Mouse (Mus musculus) forebrain, embryonic 10.5 days (tissue): ENCODE measurements around the gene Zfp618. TPM values are rescaled to one million over a fixed set of nuclear protein-coding genes. Genes with fewer than 3 reads are reported as not detected.
A peak's percentile ranks its signal among the peaks of the same experiment; 100 is the strongest.

Experiments used
- DNase-seq: peaks from one replicate; pipeline ENCODE4 v3.0.0-alpha.2; 2017; ENCODE audit warnings: low spot score; ENCODE audit errors: extremely low spot score
- H3K27ac ChIP-seq: fragments of 300-500 bp; sonication (generic); 2 replicates; pipeline ENCODE4 v1.5.1; 2016; ENCODE audit warnings: mild to moderate bottlenecking
- H3K27me3 ChIP-seq: fragments of 300-500 bp; sonication (generic); 2 replicates; pipeline ENCODE4 v1.6.1; 2016; ENCODE audit warnings: mild to moderate bottlenecking; ENCODE audit not compliant: poor library complexity, severe bottlenecking
- H3K36me3 ChIP-seq: fragments of 300-500 bp; sonication (generic); replicated peaks from 2 replicates; pipeline ENCODE4 v1.6.1; 2016; ENCODE audit warnings: mild to moderate bottlenecking, moderate library complexity
- H3K4me1 ChIP-seq: fragments of 300-500 bp; sonication (generic); 2 replicates; pipeline ENCODE4 v1.6.1; 2016
- H3K4me3 ChIP-seq: fragments of 300-500 bp; sonication (generic); 2 replicates; pipeline ENCODE4 v1.5.1; 2016; ENCODE audit warnings: mild to moderate bottlenecking, moderate library complexity
- H3K9me3 ChIP-seq: fragments of 300-500 bp; sonication (generic); 2 replicates; pipeline ENCODE4 v1.6.1; 2016; ENCODE audit warnings: mild to moderate bottlenecking, moderate library complexity
- WGBS: fragments of 180-500 bp; shearing (Covaris S2); methylation state at CpG from one replicate; pipeline ENCODE4 v1.1.7; 2016; 5-methylcytosine and 5-hydroxymethylcytosine counted together
- polyA plus RNA-seq: library from polyadenylated mRNA; unstranded; fragments of >200 nt; fragmentation: Nextera tagmentation; extraction: Ambion mirVana; gene quantifications from 2 replicates; pipeline ENCODE4 v1.2.1, GENCODE M21; 2016

Zfp618 gene
- polyA plus RNA-seq, 1 experiment from 2014 or later = 21.4 TPM

DNA sequence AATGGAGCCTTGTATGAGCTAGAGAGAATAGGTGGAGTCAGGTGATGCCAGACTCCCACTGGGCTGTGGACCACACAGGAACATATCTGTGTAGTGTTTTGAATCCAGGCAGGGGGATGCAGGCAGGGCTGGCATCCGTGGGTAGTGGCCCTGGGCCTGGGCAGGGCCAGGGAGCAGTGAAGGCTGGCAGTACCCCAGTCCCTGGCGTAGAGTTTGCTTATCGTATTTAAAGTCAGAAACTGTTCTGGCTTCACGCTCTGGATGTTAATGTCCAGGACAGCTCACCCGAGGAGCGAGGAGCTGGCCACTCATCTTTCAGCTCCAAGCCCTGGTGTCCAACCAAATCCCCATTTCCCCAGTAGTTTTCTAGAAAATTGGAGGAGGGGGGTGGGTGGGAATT lies 10.2 kb downstream of the Zfp618 start:
- H3K36me3 ChIP-seq = peaks cover 6% of the 10 kb centered on the region; the same call in 1 of the 2 replicates
- H3K4me3 ChIP-seq = no peak overlapping the region
- H3K9me3 ChIP-seq = peaks cover 4% of the 10 kb centered on the region; the same call in 1 of the 2 replicates
- peaks cover 29% of the 10 kb centered on the region for H3K4me1 ChIP-seq
- H3K27me3 ChIP-seq = no peaks in the 10 kb centered on the region
- 92% methylated on average over 6 of the region's 6 CpGs for WGBS
- H3K27ac ChIP-seq = no peak overlapping the region
- no peak for DNase-seq

- H3K4me1 ChIP-seq = peaks cover 21% of the 10 kb centered on the region
- 86% methylated on average over 6 of the region's 6 CpGs for WGBS
- H3K27ac ChIP-seq = no peak overlapping the region
- DNase-seq = no peak
- peaks cover 4% of the 10 kb centered on the region; the same call in 1 of the 2 replicates for H3K9me3 ChIP-seq
- peaks cover 6% of the 10 kb centered on the region; the same call in 1 of the 2 replicates for H3K36me3 ChIP-seq
- no peak overlapping the region for H3K4me3 ChIP-seq
- no peaks in the 10 kb centered on the region for H3K27me3 ChIP-seq
Observed at GRCm38 (mm10) chr4:62977454-62977853, 12.1 kb downstream of the Zfp618 start.

- H3K9me3 ChIP-seq = peaks cover 4% of the 10 kb centered on the region; the same call in 1 of the 2 replicates
- peaks cover 21% of the 10 kb centered on the region for H3K4me1 ChIP-seq
- DNase-seq = no peak
- 61% methylated on average over 10 of the region's 10 CpGs for WGBS
- peaks cover 7% of the 10 kb centered on the region; the same call in 1 of the 2 replicates for H3K36me3 ChIP-seq
- H3K4me3 ChIP-seq = no peak overlapping the region
- no peak overlapping the region for H3K27ac ChIP-seq
- H3K27me3 ChIP-seq = no peaks in the 10 kb centered on the region
Observed at GRCm38 (mm10) chr4:62978501-62978911, 13.1 kb downstream of the Zfp618 start.

GRCm38 (mm10) chr4:62981572-62981971 lies 16.2 kb downstream of the Zfp618 start:
- 90% methylated on average over 2 of the region's 2 CpGs for WGBS

DNA sequence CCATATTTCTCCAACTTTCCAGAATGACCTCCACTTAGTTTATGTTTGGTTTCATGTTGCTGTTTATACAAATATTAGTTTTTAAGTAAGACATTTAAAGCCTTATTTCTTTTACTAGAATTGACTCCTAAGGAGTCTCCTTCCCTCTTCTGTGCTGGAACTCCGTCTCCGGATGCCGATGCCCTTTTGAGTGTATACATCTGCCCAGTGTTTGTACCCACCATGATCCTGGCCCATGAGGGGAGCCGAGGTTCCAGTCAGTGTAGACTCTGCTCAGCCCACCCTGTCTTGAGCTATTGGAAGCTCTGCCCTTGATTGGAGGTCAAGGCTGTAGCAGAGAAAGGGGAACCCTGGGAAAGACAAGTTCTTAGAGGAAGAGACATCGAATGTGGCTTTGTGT lies 18.2 kb downstream of the Zfp618 start:
- Histone ChIP-seq H3K27me3 (no peaks in the 10 kb centered on the region), H3K27ac (no peak overlapping the region), H3K4me3 (no peak overlapping the region), H3K36me3 (0 out of 2 replicates have a peak, but pooled peaks cover 6% of the 10 kb centered on the region), H3K4me1 (peaks cover 4% of the 10 kb centered on the region), H3K9me3 (no peaks in the 10 kb centered on the region)
- 95% methylated on average over 5 of the region's 5 CpGs for WGBS
- DNase-seq = no peak

More at GRCm38 (mm10) chr4:62981572-62981971, 16.2 kb downstream of the Zfp618 start:
- Histone ChIP-seq H3K4me1 (peaks cover 16% of the 10 kb centered on the region), H3K9me3 (peaks cover 2% of the 10 kb centered on the region; the same call in 1 of the 2 replicates), H3K27ac (no peak overlapping the region), H3K4me3 (no peak overlapping the region), H3K27me3 (no peaks in the 10 kb centered on the region), H3K36me3 (peaks cover 10% of the 10 kb centered on the region; the same call in 1 of the 2 replicates)
- no peak for DNase-seq

DNA sequence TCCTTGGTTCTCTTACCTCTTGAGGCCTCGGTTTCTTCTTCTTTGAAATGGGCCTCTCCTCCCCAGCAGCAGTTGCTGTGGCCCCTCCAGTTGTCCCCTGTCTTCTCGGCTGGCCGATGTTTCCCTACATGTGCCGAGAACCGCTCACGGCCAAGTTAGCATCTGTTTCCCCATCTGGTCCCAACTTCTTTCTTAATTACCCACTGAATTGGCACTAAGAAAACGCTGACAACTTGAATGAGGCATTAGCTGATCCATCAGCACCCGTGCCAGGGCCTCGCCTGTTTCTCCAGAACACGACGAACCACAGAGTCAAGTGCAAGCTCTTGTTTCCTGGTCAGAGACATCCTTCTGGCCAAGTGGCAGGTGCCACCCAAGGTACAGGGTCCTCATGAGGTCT lies 26.0 kb downstream of the Zfp618 start:
- H3K9me3 ChIP-seq = peaks cover 4% of the 10 kb centered on the region
- WGBS = 92% methylated on average over 11 of the region's 11 CpGs
- H3K4me1 ChIP-seq = 0 out of 2 replicates have a peak, but pooled peaks cover 4% of the 10 kb centered on the region
- H3K4me3 ChIP-seq = no peak overlapping the region
- DNase-seq = no peak
- H3K27ac ChIP-seq = no peak overlapping the region
- peaks cover 20% of the 10 kb centered on the region for H3K36me3 ChIP-seq
- no peaks in the 10 kb centered on the region for H3K27me3 ChIP-seq

DNA sequence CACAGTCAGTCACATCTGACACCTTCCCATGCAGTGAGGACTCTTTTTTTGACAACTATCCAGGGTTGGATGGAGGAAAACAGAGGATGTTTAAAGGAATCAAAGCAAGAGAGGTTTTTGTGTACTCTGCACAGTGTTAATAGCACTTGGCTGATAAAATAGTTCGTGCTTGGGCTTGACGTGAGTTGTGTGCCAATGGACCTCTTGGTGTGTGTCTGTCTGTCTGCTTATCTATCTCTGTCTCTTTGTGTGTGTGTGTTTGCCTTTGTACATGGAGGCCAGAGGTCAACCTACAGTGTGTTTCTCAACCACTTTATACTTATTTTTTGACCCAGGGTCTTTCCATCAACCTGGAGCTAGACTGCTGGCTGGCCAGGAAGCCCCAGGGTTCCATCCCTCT lies 27.8 kb downstream of the Zfp618 start:
- Histone ChIP-seq H3K36me3 (peaks cover 36% of the 10 kb centered on the region), H3K9me3 (peaks cover 4% of the 10 kb centered on the region), H3K4me3 (no peak overlapping the region), H3K27me3 (no peaks in the 10 kb centered on the region), H3K27ac (no peak overlapping the region), H3K4me1 (peaks cover 7% of the 10 kb centered on the region; the same call in 1 of the 2 replicates)
- 92% methylated on average over 2 of the region's 2 CpGs for WGBS
- no peak for DNase-seq

- Histone ChIP-seq H3K27me3 (no peaks in the 10 kb centered on the region), H3K4me1 (peaks cover 12% of the 10 kb centered on the region; the same call in 1 of the 2 replicates), H3K27ac (no peak overlapping the region), H3K36me3 (peaks cover 35% of the 10 kb centered on the region), H3K4me3 (no peak overlapping the region), H3K9me3 (peaks cover 4% of the 10 kb centered on the region)
- no peak for DNase-seq
- 90% methylated on average over 6 of the region's 6 CpGs for WGBS
Observed at GRCm38 (mm10) chr4:62997606-62998005, 32.2 kb downstream of the Zfp618 start.

DNA sequence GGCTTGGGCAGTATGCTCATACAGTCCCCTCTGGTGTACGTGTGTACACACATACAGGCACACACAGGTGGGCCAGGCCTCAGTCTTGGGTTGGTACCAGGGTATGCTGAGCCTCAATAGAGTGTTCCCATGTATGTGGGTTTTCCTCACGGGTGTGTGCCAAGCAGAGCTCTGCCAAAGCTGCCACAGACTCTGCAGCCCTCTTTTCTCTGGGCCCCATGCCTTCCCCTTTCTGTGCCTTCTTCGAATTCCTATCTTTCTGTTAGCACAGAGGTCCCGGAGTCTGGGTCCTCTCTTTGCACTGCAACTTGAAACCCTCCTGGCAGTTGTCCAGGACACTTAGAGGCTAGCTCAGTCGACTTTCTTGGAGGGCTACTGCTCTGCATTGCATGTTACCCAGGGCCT lies 33.1 kb downstream of the Zfp618 start:
- Histone ChIP-seq H3K27ac (peak overlapping the region; percentile 12; the same call in 1 of the 2 replicates), H3K27me3 (no peaks in the 10 kb centered on the region), H3K9me3 (peaks cover 4% of the 10 kb centered on the region), H3K4me3 (no peak overlapping the region), H3K36me3 (peaks cover 35% of the 10 kb centered on the region), H3K4me1 (peaks cover 12% of the 10 kb centered on the region; the same call in 1 of the 2 replicates)
- peak; percentile 13 for DNase-seq
- 72% methylated on average over 5 of the region's 5 CpGs for WGBS

GRCm38 (mm10) chr4:62998908-62999307 lies 33.5 kb downstream of the Zfp618 start:
- H3K9me3 ChIP-seq = peaks cover 4% of the 10 kb centered on the region
- H3K27ac ChIP-seq = 0 out of 2 replicates have a peak overlapping the region, but pooled peaks have one; percentile 12
- H3K36me3 ChIP-seq = peaks cover 35% of the 10 kb centered on the region
- peak; percentile 6 for DNase-seq
- 89% methylated on average over 6 of the region's 6 CpGs for WGBS
- no peak overlapping the region for H3K4me3 ChIP-seq
- H3K4me1 ChIP-seq = peaks cover 12% of the 10 kb centered on the region; the same call in 1 of the 2 replicates
- H3K27me3 ChIP-seq = no peaks in the 10 kb centered on the region

GRCm38 (mm10) chr4:62999321-62999720 lies 33.9 kb downstream of the Zfp618 start:
- peaks cover 36% of the 10 kb centered on the region for H3K36me3 ChIP-seq
- WGBS = 90% methylated on average over 4 of the region's 4 CpGs
- no peak overlapping the region for H3K4me3 ChIP-seq
- no peak for DNase-seq
- H3K27ac ChIP-seq = no peak overlapping the region
- peaks cover 4% of the 10 kb centered on the region for H3K9me3 ChIP-seq
- H3K27me3 ChIP-seq = no peaks in the 10 kb centered on the region
- peaks cover 12% of the 10 kb centered on the region; the same call in 1 of the 2 replicates for H3K4me1 ChIP-seq

DNA sequence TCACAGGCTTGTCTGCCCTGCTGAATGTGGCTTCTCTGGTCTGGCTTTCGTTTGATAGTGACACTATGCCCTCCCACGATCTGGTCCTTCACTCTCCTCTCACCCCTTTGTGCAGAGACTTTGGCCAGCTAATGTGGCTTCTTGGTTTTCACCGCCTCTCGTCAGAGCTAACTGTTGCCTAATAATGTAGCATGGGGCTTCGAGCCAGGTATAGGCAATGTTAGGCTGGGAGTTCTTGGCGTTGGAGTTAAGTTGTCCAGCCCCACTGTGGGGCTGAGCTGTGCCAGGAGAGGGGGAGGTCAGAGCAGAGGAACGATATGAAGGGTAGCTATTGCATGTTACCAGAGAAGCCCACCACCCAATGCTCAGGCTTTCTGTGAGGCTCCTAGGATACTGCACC lies 34.5 kb downstream of the Zfp618 start:
- WGBS = 89% methylated on average over 7 of the region's 7 CpGs
- peaks cover 36% of the 10 kb centered on the region for H3K36me3 ChIP-seq
- no peaks in the 10 kb centered on the region for H3K27me3 ChIP-seq
- H3K4me3 ChIP-seq = no peak overlapping the region
- no peak overlapping the region for H3K27ac ChIP-seq
- H3K4me1 ChIP-seq = peaks cover 12% of the 10 kb centered on the region; the same call in 1 of the 2 replicates
- peak; percentile 12 for DNase-seq
- peaks cover 3% of the 10 kb centered on the region for H3K9me3 ChIP-seq

DNA sequence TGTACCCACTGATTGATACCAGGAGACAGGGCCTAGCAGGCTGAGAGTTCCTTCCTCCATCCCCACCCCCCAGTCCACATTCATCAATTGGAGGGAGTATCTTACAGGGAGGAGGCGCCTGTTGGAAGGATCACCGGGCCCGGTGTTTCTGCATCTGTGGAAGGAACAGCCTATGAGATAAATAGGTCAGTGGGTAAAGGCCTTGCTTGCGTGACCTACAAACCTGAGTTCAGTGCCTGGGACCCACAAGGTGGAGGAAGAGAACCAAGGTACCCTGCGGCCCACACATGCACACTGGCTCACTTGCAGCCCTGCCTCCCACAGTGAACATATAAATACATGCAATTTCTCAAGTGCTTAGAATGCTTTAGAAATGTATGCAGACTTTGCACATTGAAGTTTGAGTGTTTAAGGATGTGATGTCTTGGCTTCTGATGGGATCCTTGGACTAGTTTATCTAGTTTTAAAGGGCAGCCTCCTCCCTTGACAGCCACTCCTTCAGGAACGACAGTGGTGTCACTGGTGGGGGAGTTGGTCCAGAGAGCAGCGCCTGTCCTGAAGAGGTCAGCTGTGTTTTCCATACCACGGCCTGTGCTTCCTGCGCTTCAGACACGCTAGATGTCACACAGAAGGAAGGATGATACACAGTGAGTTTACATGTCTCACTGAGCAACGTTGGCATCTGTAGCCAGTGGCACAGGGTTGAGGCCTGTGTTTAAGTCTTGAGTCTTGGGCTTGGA lies 35.1 kb downstream of the Zfp618 start:
- no peaks in the 10 kb centered on the region for H3K9me3 ChIP-seq
- 92% methylated on average over 11 of the region's 11 CpGs for WGBS
- H3K36me3 ChIP-seq = peaks cover 31% of the 10 kb centered on the region; the same call in 1 of the 2 replicates
- peaks cover 12% of the 10 kb centered on the region; the same call in 1 of the 2 replicates for H3K4me1 ChIP-seq
- H3K4me3 ChIP-seq = no peak overlapping the region
- H3K27me3 ChIP-seq = no peaks in the 10 kb centered on the region
- DNase-seq = peak; percentile 10
- no peak overlapping the region for H3K27ac ChIP-seq
